Mouse (Mus musculus) adrenal gland (tissue): ENCODE results near the gene Pkd1.

Experiments
- intact Hi-C: fragments of 180-260 bp; cut with DNase I; formaldehyde crosslinking; loops from one replicate; pipeline ENCODE4 v1.15.1; 2025

Pkd1 gene

DNA sequence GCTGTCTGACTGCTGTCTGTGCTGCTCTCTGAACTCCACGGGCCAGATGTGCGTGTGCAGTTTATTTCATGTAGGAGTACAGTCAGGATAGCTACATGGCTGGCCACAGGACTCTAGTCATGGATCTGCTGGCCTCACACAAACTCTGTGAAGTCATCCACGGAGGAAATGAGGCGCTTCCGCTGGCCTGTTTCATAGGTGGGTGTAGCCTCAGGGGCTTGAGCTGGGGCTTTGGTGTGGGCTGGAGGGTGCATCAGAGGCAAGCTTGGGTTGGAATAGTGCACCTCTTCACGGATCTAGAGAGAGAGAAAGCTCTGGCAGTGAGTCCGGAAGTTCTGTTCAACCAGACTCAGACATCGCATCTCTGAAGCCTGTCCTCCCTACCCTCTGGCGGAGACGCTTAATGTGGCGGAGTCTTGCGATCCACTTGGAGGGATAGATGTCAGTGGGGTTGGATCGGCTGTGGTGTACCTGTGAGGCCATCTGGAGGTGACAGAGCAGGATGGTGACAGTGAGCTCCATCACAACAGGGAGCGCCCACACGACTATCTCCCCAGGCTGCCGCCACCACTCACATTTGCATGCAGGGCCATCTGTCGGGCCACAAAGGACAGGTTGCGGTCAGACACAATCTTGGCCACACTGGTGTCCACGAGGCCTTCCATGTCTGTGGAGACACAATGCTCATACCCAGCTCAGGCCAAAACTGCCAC lies 47.0 kb downstream of the Pkd1 start:
- intact Hi-C loops, result no loop called here

DNA sequence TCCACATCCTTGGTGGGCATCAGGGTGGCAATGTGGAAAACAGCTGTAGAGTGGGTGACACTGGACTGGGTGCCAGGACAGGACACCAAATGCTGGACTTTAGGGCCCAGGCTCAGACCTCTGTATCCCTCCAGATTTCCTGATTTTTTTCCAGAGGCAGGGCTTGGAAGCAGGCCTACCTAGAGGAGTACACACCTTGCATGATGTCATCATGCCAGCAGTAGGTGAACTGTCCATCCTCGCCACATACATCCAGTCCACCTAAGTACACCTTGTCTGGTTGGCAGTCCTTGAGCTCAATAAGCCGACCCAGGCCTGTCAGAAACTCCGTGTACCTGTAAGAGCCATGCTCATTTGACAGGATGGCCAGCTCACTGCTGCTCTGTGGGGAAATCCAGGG lies 48.4 kb downstream of the Pkd1 start:
- intact Hi-C loops, result no loop called here

DNA sequence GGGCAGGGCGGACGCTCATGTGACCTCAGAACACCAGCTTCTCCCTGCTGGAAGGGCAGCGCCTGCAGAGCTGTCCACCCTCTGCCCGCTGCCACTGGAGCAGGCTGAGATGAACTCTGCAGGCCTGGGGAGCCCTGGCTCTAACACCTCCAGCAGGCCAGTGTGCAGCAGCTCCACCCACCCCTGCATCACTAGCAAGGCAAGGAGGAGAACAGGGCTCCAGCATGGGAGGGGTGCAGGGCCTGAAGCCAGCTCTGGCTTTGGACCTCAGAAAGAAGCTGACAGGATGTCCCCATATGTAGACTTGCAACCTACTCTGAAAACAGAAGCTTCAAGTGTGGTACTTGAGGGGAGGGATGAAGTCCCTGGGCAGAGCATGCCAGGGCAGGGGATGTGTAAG lies 50.9 kb downstream of the Pkd1 start:
- intact Hi-C loops, result no loop called here

DNA sequence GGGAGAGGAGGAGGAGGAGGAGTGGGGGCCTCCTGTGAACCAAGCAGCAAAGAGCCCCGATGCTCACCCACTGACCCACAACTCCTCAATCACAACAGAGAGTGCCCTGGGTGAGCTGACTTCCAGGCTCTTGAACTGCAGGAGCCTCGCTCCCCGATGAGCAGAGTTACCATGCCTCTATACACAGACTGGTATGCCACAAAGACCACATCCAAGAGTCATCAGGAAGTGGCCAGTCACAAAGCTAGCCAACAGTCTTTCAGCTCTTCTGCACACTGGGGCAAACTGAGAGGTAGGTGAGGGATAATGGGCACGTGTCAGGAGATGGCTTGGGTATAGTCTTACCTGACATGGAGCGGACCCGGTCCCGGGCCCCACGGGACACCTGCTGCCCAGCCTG lies 54.3 kb downstream of the Pkd1 start:
- intact Hi-C loops, result no loop called here

GRCm38 (mm10) chr17:24604557-24604956 lies 54.9 kb downstream of the Pkd1 start:
- intact Hi-C loops, result no loop called here

DNA sequence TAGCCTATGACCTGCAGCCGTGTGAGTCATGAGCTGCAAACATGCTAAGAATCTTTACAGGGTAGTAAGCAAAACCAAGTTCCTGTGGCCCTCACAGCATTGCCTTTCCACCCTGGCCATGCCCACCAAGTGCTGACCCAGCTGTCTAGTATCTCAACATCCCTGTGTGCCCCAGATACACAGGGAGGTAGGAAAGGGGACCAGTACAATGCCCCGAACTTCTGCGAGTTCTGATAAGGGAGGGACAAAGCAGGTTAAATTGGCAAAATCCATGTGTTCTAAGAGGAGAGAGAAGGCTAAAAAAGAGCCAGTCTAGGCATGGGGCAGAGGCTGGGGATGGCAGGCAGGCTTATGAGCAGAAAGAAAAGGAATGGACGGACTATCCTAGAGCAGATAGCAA lies 58.7 kb downstream of the Pkd1 start:
- intact Hi-C loops, result no loop called here

GRCm38 (mm10) chr17:24608874-24609273 lies 59.2 kb downstream of the Pkd1 start:
- intact Hi-C loops, result no loop called here

DNA sequence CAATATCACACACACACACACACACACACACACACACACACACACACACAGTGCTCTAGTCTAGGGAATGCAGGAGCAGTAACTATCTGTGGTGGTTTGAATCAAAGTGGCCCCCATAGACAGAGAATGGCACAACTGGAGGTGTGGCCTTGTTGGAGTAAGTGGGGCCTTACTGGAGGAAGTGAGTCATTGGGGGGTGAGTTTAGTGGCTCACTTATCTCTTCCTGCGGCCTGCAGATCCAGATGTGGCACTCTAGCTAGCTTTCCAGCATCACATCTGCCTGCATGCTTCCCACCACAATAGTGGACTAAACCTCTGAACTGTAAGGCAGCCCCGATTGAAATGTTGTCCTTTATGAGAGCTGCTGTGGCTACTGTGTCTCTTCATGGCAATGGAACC lies 61.1 kb downstream of the Pkd1 start:
- intact Hi-C loops, result no loop called here

GRCm38 (mm10) chr17:24617561-24618194 lies 68.0 kb downstream of the Pkd1 start:
- intact Hi-C loops, result no loop called here

- intact Hi-C loops, result no loop called here
These were observed 75.8 kb downstream of the Pkd1 start for GRCm38 (mm10) chr17:24625472-24625871.

DNA sequence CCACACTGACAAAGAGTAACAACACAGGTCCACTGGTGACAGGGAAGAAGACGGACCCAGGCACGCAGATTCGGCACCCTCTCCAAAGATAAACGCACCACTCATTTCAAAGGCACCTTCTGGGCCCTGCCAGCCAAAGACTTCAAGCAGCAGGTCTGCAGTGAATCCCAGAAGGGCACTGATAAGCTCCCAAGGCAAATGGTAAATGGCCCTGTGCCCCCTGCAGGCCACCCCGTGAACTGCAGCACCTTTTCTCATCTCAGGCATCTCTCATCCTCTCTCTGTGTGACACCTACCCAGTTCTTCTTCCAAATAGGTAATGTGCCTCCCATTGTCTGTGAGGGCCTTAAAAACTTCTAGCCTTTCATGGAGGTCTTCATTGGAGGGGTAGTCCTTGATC lies 79.0 kb downstream of the Pkd1 start:
- intact Hi-C loops, result no loop called here

- intact Hi-C loops, result no loop called here
These were observed 80.4 kb downstream of the Pkd1 start for GRCm38 (mm10) chr17:24630072-24630471.

DNA sequence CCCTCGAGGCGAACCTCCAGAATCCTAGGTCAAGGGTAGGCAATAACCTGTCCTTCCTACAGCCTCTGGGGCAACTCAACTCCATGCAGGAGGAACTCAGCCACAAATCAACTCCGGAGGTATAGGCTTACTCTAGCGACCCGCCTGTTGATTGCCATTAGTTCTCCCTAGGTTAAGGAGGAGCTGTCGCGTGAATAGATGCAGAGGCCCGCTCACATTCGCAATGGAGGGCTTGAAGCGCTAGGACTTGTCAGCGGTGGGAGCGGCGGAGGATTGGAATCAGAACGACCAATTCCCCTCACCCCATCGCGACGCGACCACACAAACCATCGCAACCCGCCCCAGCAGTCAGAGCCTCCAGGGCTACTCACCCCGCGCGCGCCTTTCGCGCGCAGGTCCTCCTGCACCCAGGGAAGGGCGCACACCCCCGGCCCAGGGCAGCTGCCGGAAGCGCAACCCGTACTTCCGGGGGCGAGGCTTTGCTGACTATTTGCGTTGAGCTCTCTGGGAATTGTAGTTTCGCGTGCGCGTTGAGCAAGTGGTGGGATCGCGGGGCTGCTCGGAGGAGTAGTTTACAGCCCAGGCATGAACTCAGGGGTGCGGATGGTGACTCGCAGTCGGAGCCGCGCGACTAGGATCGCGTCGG lies 82.7 kb downstream of the Pkd1 start, which contains the start of the genes Tsc2 and Nthl1:
Gene Tsc2 (minus strand): TSS at position 464 of the 646 bp plus-strand sequence.
Gene Nthl1 (plus strand): TSS at position 514 of the 646 bp plus-strand sequence.
- intact Hi-C loops, result no loop called here

DNA sequence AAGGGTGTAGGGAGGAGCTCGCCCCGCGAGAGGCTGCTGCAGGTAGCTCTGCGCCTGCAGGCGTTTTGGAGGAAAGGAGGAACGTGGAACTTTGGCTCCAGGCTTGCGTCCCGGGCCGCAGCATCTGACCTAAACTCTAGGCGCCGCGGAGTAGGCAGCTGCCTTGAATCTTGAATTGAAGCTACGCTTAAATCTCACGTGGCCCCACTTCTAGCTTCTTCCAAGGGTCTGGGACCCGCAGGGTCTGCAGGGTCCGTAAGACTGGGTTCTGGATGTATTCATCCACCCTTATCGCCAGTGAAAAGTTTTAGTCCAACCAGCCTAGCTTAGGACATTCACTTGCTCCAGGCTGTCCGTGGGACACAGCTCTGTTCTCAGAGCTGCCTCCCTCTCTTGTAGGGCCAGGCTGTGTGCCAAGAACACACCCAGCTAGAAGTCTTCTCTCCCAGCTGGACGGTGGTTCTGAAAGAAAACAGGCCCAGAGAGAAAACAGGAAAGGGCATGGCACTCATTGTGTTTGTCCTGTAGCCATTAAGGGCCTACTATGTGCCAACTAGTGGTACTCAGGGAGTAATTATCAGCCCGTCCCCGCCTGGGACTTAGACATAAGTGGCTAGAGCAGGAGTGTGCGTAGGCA lies 83.3 kb downstream of the Pkd1 start:
- intact Hi-C loops, result no loop called here

- intact Hi-C loops, result no loop called here
These were observed 84.2 kb downstream of the Pkd1 start for GRCm38 (mm10) chr17:24633831-24634230.

- intact Hi-C loops, result no loop called here
These were observed 85.4 kb downstream of the Pkd1 start for GRCm38 (mm10) chr17:24635024-24635423.

GRCm38 (mm10) chr17:24635694-24636093 lies 86.1 kb downstream of the Pkd1 start:
- intact Hi-C loops, result no loop called here

DNA sequence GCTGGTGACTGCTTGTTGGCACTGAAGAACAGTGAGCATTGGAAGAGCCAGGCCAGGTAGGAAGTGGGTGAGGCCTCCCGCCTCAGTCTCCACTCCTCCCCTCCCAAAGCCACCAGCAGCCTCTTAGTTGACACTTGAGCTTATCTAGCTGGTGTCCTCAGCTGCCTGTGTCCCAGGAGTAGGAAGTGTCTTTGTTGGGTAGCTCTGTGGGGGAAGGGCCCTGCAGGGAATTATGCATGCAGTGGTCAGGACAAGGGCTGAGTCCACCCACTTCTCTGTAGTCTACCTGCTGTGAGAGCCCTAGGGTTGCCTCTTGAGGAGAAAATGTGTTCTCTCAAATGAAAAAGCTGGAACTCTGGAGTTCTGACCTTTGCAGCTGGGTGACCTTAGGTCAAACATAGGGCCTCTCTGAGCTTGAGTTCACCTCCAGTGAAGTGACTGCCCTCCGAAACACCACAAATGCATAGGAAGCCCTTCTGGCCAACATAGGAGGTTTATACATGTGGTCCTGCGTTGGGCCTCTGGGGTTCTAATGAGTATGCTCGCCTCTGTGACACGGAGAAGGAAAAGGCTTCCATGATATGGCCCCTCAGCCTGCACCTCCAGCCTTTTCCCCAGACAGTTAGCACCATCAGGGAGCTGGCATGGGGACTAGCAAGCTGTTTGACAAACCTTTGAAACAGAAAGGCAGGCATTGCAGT lies 87.3 kb downstream of the Pkd1 start:
- intact Hi-C loops, result no loop called here

DNA sequence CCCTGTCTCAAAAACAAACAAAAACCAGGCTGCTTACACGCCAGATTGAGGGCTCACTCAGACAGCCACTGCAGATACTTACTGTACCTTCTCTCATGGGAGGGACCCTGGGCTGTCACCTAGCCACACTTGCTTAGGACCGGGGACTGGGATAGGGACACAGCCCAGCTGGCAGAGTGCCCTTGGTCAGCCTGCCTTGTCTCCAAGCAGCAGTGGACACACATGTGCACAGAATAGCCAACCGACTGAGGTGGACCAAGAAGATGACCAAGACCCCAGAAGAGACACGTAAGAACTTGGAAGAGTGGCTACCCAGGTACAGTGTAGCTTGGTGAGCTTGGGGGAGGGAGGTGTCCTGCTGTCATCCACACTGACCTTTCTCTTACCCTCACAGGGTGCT lies 88.6 kb downstream of the Pkd1 start:
- intact Hi-C loops, result no loop called here

GRCm38 (mm10) chr17:24638840-24639239 lies 89.2 kb downstream of the Pkd1 start:
- intact Hi-C loops, result no loop called here

DNA sequence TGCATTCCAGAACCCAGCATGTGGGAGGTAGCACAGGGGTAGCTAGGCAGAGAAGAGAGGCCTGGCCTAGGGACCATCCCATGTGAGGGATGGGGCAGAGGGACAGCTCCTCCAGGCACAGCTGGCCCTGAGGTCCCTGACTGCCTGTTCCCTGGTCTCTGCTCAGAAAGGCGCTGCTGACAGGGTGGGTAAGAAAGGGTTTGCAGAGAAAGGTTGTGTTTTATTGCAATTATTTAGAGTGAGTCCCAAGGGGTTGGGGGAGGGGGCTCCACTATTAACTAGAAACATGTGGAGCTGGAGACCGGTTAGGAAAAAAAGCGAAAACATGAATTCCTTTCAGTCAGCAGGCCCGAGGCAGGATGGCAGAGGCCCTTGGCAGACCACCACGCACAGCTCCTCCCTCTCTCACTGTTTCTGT lies 89.9 kb downstream of the Pkd1 start:
- intact Hi-C loops, result no loop called here
